Mouse (Mus musculus) bone marrow macrophage, adult 2 months (primary cell): ENCODE measurements around the gene Pigt.

Experiments used
- CTCF ChIP-seq: IDR thresholded peaks from 2 replicates; pipeline ENCODE4 v1.5.1; 2012; ENCODE audit warnings: low read depth, mild to moderate bottlenecking, low read length, moderate library complexity
- POLR2A ChIP-seq: IDR thresholded peaks from 2 replicates; pipeline ENCODE4 v1.6.1; 2012; ENCODE audit warnings: mild to moderate bottlenecking, low read depth, low read length, borderline replicate concordance

DNA sequence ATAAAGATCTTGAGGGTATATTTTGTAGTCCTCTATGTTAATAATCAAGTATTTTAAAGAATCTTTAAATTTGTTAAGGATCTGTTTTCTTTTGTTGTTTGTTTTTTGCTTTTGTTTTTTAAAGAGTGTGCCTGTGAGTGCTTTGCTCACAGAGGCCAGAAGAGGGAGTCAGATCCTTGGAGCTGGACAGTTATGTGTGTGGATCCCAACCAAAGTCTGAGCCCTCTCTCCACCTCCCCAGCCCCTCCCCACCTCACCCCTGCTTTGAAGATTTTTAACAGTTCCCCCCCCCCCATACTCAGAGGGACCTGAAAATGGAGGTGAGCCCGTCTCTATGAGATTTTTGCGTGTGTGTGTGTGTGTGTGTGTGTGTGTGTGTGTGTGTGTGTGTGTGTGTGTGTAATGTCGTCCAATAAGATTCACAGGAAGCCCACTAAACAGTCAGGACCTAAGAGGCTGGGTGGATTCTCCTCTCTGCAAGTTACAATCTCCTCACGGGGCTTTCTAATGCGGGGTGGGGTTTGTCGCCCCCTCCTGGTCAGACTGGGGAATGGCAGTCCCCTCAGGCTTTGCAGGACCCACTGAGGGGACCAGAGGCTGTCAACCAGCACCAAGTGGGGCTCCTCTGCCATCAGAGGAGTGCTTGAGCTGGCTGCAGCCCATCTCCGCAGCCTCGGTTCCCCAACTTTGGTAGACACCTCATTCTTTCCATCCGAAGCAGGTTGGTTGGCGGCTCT lies 20.3 kb downstream of the Pigt start:
- TF ChIP-seq CTCF (peak; percentile 78), POLR2A (no peak)
